15 mouse cellular contexts compared by ENCODE assay signal in the genomic region with DNA sequence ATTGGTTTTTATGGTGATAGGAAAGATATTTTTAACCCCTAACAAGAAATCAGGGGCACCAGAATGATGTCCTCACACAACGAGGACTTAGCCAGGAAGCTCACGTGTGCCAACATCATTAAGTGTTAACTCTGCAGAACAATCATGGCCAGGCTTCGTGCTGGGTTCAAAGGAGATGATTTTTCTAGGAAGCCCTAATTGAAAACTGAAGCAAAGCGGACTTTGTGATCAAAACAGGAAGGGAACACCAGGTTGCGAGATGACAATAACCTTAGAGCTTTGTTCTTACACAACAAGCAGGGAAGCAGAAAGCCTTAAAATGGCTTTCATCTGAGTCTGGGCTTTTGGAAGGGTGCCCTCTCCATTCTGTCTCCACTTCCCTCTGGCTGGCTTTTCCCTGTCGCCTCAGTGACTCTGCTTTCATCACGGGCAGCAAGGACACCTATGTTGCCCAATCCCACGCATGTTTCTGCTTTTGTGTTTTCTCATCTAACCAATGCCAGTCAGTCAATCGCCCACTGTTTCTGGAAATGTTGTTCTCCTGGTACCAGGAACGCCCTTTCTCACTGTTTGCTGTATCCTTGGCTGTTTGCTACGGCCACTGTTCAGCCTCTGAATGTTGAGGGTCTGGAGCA. TPM values are rescaled to one million over a fixed set of nuclear protein-coding genes. Genes with fewer than 3 reads are reported as not detected.
DNase-seq lines count a peak whose midpoint lies in the region; ATAC-seq and TF ChIP-seq lines count a peak whose summit lies in the region.
"Had no signal": no experiment of that assay in that cellular context is flagged by ENCODE, and none has a peak within 500 bp of the region (broad histone marks: within the 10 kb centered on the region; RNA-seq: fewer than 3 reads in every experiment).

No protein-coding gene starts in this region.

- no peak for TF ChIP-seq POLR2A in bone marrow macrophage, adult 2 months (IDR thresholded peaks at IDR 0.05; ENCODE audit: borderline replicate concordance, low read depth, low read length)

- peaks cover 45% of the 10 kb centered on the region for H3K4me1 ChIP-seq in bone marrow macrophage, adult 2 months (ENCODE audit: control insufficient read depth, insufficient read depth, low read length)
- H3K4me1 ChIP-seq: hindbrain, embryonic 10.5 days; neural tube, embryonic 12.5 days had no signal

- H3K27ac ChIP-seq in bone marrow macrophage, adult 2 months (ENCODE audit: insufficient read depth, low read depth, low read length), result peak overlapping the region; percentile 93
- H3K27ac ChIP-seq: hindbrain, embryonic 10.5 days; neural tube, embryonic 12.5 days had no signal

- peak; percentile 22 to 27 for DNase-seq in cerebellum, postnatal 25 days
- DNase-seq in cerebellum, adult 11 months, result no peak
- peak; percentile 24 to 29 for DNase-seq in layer of hippocampus, postnatal 10 days (ENCODE audit: low spot score in 2 of 2)
- no peak for DNase-seq in layer of hippocampus, postnatal 36 days
- peak; percentile 41 to 53 for DNase-seq in lung, postnatal 4 days
- DNase-seq in frontal cortex, postnatal 14 days (ENCODE audit: low spot score in 2 of 2), result no peak
- DNase-seq: liver; right cerebral cortex, postnatal 25 days; thymus, postnatal 4 days had no signal

- no peak for TF ChIP-seq CTCF in bone marrow macrophage, adult 2 months (IDR thresholded peaks at IDR 0.05; ENCODE audit: low read depth, low read length)

- H3K4me3 ChIP-seq in bone marrow macrophage, adult 2 months (ENCODE audit: insufficient read depth, low read length), result no peak overlapping the region
- H3K4me3 ChIP-seq: hindbrain, embryonic 10.5 days; neural tube, embryonic 12.5 days had no signal

- ATAC-seq in CD4-positive, CD25-positive, alpha-beta regulatory T cell, adult 4 months, result no peak
- ATAC-seq: activated CD4-positive, CD25-positive, alpha-beta regulatory T cell, adult 4 months; intestine, postnatal 0 days had no signal

RNA-seq across cellular contexts. Expression of a gene that starts 8.2 kb away (rescaled TPM):
- total RNA-seq in layer of hippocampus, postnatal 10 days (2021), result 100 to 1,000 TPM in 1 of 2 experiments, 10 to 100 TPM in 1; 99.4 to 112 TPM
- 10 to 100 TPM; 63.8 to 67.2 TPM for total RNA-seq in layer of hippocampus, postnatal 36 days (2021)
- 31.0 and 35.2 TPM in 2 replicates for polyA plus RNA-seq in bone marrow macrophage, adult 2 months (2012; ENCODE audit: insufficient read depth, insufficient read length, missing spikeins)
- 10 to 100 TPM; 46.5 to 51.5 TPM for polyA plus RNA-seq in CD4-positive, CD25-positive, alpha-beta regulatory T cell, adult 4 months (2017; shearing (Covaris generic))

Comparison
In these comparisons a context has a peak if more than half of its experiments do, and no peak if none do; other contexts are left out.
1. DNase-seq: peak in cerebellum, postnatal 25 days (2 of 2), layer of hippocampus, postnatal 10 days (2 of 2) and lung, postnatal 4 days (2 of 2); none in cerebellum, adult 11 months (single experiment), layer of hippocampus, postnatal 36 days (0 of 2) and frontal cortex, postnatal 14 days (0 of 2).